Mouse (Mus musculus): ENCODE results near the gene Rabep1.

DNA sequence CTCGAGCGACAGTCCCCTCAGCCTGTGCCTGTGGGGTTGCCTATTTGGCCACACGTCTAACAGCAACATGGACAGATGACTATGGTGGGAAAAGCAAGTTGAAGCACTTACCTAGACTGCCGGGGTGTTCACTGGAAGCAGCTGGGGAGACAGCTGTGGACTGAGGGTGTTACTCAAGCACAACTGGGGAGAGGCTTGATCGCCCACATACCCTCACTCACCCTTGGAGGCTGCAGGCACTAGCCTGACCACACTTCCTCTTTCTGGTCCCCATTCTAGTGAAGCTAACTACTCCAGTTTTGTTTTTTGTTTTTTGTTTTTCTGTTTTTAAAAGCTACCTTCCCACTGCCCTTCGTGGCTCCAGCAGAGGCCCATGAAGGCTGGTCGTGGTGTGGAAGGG lies 32.2 kb upstream of the Rabep1 start, which contains the start of gene Scimp:
- TF ChIP-seq EP300 (IDR thresholded peaks at IDR 0.05; ENCODE audit: low read depth) (no peak), CTCF (IDR thresholded peaks at IDR 0.05; ENCODE audit: low read depth) (no peak)
